ENCODE assay signal across 17 mouse cellular contexts in genomic region chr13:18858183-18858582, GRCm38 (mm10).
DNase-seq lines count a peak whose midpoint lies in the region; ATAC-seq and TF ChIP-seq lines count a peak whose summit lies in the region.
"Had no signal": no experiment of that assay in that cellular context is flagged by ENCODE, and none has a peak within 500 bp of the region (broad histone marks: within the 10 kb centered on the region; RNA-seq: fewer than 3 reads in every experiment).

No protein-coding gene starts in this region.

- DNase-seq in kidney, postnatal 10 days = peak; percentile 8
- DNase-seq in frontal cortex, postnatal 10 days (ENCODE audit: low spot score in 2 of 2) = peak; percentile 41
- DNase-seq in layer of hippocampus, postnatal 10 days (ENCODE audit: low spot score in 2 of 2) = peak; percentile 63 to 69
- peak; percentile 81 to 84 for DNase-seq in left cerebral cortex, postnatal 36 days (ENCODE audit: low spot score in 2 of 2)
- no peak for DNase-seq in MN1 (ENCODE audit: low spot score)
- DNase-seq in stomach, postnatal 0 days (ENCODE audit: low spot score) = no peak
- DNase-seq: cerebellum, adult 8-10 months; heart, postnatal 4 days; retina, postnatal 1 day; thymus, postnatal 4 days had no signal

- H3K4me2 ChIP-seq in kidney, embryonic 16.5 days (replicated peaks; ENCODE audit: low read depth, low read length) = no peak overlapping the region
- no peak overlapping the region for H3K4me2 ChIP-seq in stomach, postnatal 0 days (replicated peaks; ENCODE audit: low read depth)
- H3K4me2 ChIP-seq: embryonic facial prominence, embryonic 12.5 days; neural tube, embryonic 13.5 days had no signal

- H3K9me3 ChIP-seq in kidney, embryonic 16.5 days (ENCODE audit: low read length) = no peaks in the 10 kb centered on the region
- no peaks in the 10 kb centered on the region for H3K9me3 ChIP-seq in stomach, postnatal 0 days (ENCODE audit: control insufficient read depth, low read length)
- H3K9me3 ChIP-seq: embryonic facial prominence, embryonic 12.5 days; heart, embryonic 10.5 days; neural tube, embryonic 13.5 days had no signal

- no peak overlapping the region for H3K4me3 ChIP-seq in kidney, embryonic 16.5 days (ENCODE audit: low read length)
- no peak overlapping the region for H3K4me3 ChIP-seq in stomach, postnatal 0 days (ENCODE audit: low read depth, low read length)
- H3K4me3 ChIP-seq: embryonic facial prominence, embryonic 12.5 days; heart, embryonic 10.5 days; neural tube, embryonic 13.5 days had no signal

- H3K27ac ChIP-seq in kidney, embryonic 16.5 days (ENCODE audit: low read length) = no peak overlapping the region
- H3K27ac ChIP-seq in stomach, postnatal 0 days (replicated peaks) = no peak overlapping the region
- H3K27ac ChIP-seq: embryonic facial prominence, embryonic 12.5 days; heart, embryonic 10.5 days; macrophage; neural tube, embryonic 13.5 days had no signal

- no peak overlapping the region for H3K9ac ChIP-seq in kidney, embryonic 16.5 days (replicated peaks; ENCODE audit: low read length)
- no peak overlapping the region for H3K9ac ChIP-seq in stomach, postnatal 0 days (ENCODE audit: low read length)
- H3K9ac ChIP-seq: embryonic facial prominence, embryonic 12.5 days; neural tube, embryonic 13.5 days had no signal

- TF ChIP-seq EP300 in stomach, postnatal 0 days (optimal IDR thresholded peaks at IDR 0.05) = no peak

- TF ChIP-seq CTCF in stomach, postnatal 0 days (IDR thresholded peaks at IDR 0.05; ENCODE audit: low read depth) = no peak

- WGBS in kidney, embryonic 16.5 days = 87% methylated on average over 4 of the region's 4 CpGs
- 62% methylated on average over 4 of the region's 4 CpGs for WGBS in stomach, postnatal 0 days

- H3K4me1 ChIP-seq in kidney, embryonic 16.5 days (ENCODE audit: insufficient read depth, low read length) = no peaks in the 10 kb centered on the region
- H3K4me1 ChIP-seq in stomach, postnatal 0 days (replicated peaks; ENCODE audit: control insufficient read depth, insufficient read depth) = no peaks in the 10 kb centered on the region
- H3K4me1 ChIP-seq: embryonic facial prominence, embryonic 12.5 days had no signal

- ATAC-seq in kidney, embryonic 16.5 days (ENCODE audit: low FRiP score, low TSS enrichment) = no peak
- no peak for ATAC-seq in activated CD4-positive, CD25-positive, alpha-beta regulatory T cell, adult 4 months
- ATAC-seq in stomach, postnatal 0 days (ENCODE audit: low FRiP score, low TSS enrichment) = no peak
- ATAC-seq: midbrain, embryonic 16.5 days had no signal

- no peaks in the 10 kb centered on the region for H3K27me3 ChIP-seq in kidney, embryonic 16.5 days (ENCODE audit: insufficient read depth, low read length)
- H3K27me3 ChIP-seq in stomach, postnatal 0 days (ENCODE audit: control insufficient read depth, insufficient read depth, low read length) = no peaks in the 10 kb centered on the region
- H3K27me3 ChIP-seq: embryonic facial prominence, embryonic 12.5 days; neural tube, embryonic 13.5 days had no signal

- intact Hi-C loops in left cerebral cortex, postnatal 36 days (cut with DNase I) = loop anchor here (5.0 kb wide), 1 partner anchor 144 kb away; no protein-coding TSS in a partner anchor

- peaks cover 2% of the 10 kb centered on the region; the same call in 1 of the 2 replicates for H3K36me3 ChIP-seq in kidney, embryonic 16.5 days (ENCODE audit: insufficient read depth, low read length)
- H3K36me3 ChIP-seq in stomach, postnatal 0 days (ENCODE audit: control insufficient read depth, insufficient read depth, low read length) = no peaks in the 10 kb centered on the region

Comparison
In these comparisons a context has a peak if more than half of its experiments do, and no peak if none do; other contexts are left out.
1. DNase-seq: peak in kidney, postnatal 10 days (single experiment), frontal cortex, postnatal 10 days (2 of 2), layer of hippocampus, postnatal 10 days (2 of 2) and left cerebral cortex, postnatal 36 days (2 of 2); none in MN1 (single experiment) and stomach, postnatal 0 days (single experiment).